1 mouse cellular context compared by ENCODE assay signal in the genomic region with DNA sequence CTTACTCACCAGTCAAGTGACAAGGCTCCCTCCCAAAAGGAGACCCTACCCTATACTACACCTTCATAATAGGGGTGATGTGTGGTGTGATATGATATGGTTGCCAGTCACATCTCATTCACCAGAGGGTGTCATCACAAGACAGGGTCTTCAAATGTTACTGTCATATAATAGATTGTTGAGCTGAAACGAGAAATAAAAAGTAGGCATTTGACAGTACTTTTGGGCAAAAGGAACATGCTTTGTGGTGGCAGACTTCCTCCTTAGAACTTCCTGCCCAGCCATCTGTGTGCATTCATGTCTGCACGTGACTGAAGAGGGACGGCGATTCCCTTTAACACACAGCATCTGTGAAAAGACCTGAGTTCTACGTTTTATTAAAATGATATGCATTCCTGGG.
TF ChIP-seq lines count a peak whose summit lies in the region.

No protein-coding gene starts in this region.

TF ChIP-seq in CH12.LX, 34 proteins besides CTCF, POLR2A, EP300 and RAD21 (continued from another document):
- TF ChIP-seq USF1 (IDR thresholded peaks at IDR 0.05; ENCODE audit: low read depth, low read length) (peak; percentile 27; the same call in 1 of the 2 replicates), GABPA (IDR thresholded peaks at IDR 0.05; ENCODE audit: insufficient replicate concordance, low read depth, low read length) (no peak), ZKSCAN1 (IDR thresholded peaks at IDR 0.05; ENCODE audit: borderline replicate concordance, low read depth, low read length) (no peak)
